Comparison of ENCODE assay signal across 10 mouse cellular contexts in genomic region chr13:73271336-73272242, GRCm38 (mm10). TPM values are rescaled to one million over a fixed set of nuclear protein-coding genes. Genes with fewer than 3 reads are reported as not detected.
DNase-seq lines count a peak whose midpoint lies in the region; ATAC-seq and TF ChIP-seq lines count a peak whose summit lies in the region.
"Had no signal": no experiment of that assay in that cellular context is flagged by ENCODE, and none has a peak within 500 bp of the region (broad histone marks: within the 10 kb centered on the region; RNA-seq: fewer than 3 reads in every experiment).

No protein-coding gene starts in this region.

- H3K27ac ChIP-seq in midbrain, embryonic 11.5 days (ENCODE audit: low read depth, low read length): no peak overlapping the region

- peak overlapping the region; percentile 64 for H3K4me3 ChIP-seq in E14TG2a.4 (replicated peaks; ENCODE audit: low read length)
- peak overlapping the region; percentile 19 for H3K4me3 ChIP-seq in midbrain, embryonic 11.5 days (ENCODE audit: low read depth, low read length)

- peaks cover 94% of the 10 kb centered on the region for H3K27me3 ChIP-seq in E14TG2a.4 (ENCODE audit: insufficient read depth, low read length)
- H3K27me3 ChIP-seq in midbrain, embryonic 11.5 days (ENCODE audit: control insufficient read depth, insufficient read depth, low read length): peaks cover 74% of the 10 kb centered on the region

- intact Hi-C loops in heart, postnatal 10 days (cut with DNase I): no loop called here

- under 1% methylated on average over 53 of the region's 53 CpGs for WGBS in midbrain, embryonic 11.5 days

- DNase-seq in R1 (ENCODE audit: low read depth, low spot score): peak; percentile 20
- DNase-seq in heart, postnatal 10 days: peak; percentile 40 to 45
- peak; percentile 96 for DNase-seq in midbrain, embryonic 11.5 days (ENCODE audit: low spot score, missing footprints)
- no peak for DNase-seq in ovary, postnatal 36 days (ENCODE audit: low spot score)
- no peak for DNase-seq in right cerebral cortex, postnatal 10 days (ENCODE audit: low spot score in 2 of 2)
- no peak for DNase-seq in spleen, postnatal 4 days (ENCODE audit: low spot score in 2 of 2)
- DNase-seq: adrenal gland, postnatal 14 days; thymus, postnatal 36 days had no signal

- no peak for TF ChIP-seq CTCF in E14TG2a.4 (conservative IDR thresholded peaks at IDR 0.05; ENCODE audit: low read length)

- 0 out of 2 replicates have a peak, but pooled peaks have one; percentile 25 for ATAC-seq in midbrain, embryonic 11.5 days (ENCODE audit: low FRiP score)

- 0 out of 2 replicates have a peak overlapping the region, but pooled peaks have one; percentile 9 for H3K9ac ChIP-seq in midbrain, embryonic 11.5 days (ENCODE audit: low read length)

- H3K4me1 ChIP-seq in E14TG2a.4 (replicated peaks; ENCODE audit: low read depth, low read length): peaks cover 52% of the 10 kb centered on the region
- peaks cover 21% of the 10 kb centered on the region for H3K4me1 ChIP-seq in midbrain, embryonic 11.5 days (ENCODE audit: control insufficient read depth, insufficient read depth, low read length)

- H3K4me2 ChIP-seq in midbrain, embryonic 11.5 days: peak overlapping the region; percentile 54

- no peaks in the 10 kb centered on the region for H3K36me3 ChIP-seq in E14TG2a.4 (ENCODE audit: insufficient read depth, low read length)
- H3K36me3 ChIP-seq in midbrain, embryonic 11.5 days (ENCODE audit: control insufficient read depth, insufficient read depth, low read length): no peaks in the 10 kb centered on the region

- peaks cover 10% of the 10 kb centered on the region; the same call in 1 of the 2 replicates for H3K9me3 ChIP-seq in E14TG2a.4 (ENCODE audit: low read length)
- H3K9me3 ChIP-seq in midbrain, embryonic 11.5 days (ENCODE audit: control insufficient read depth, low read length): no peaks in the 10 kb centered on the region

RNA-seq across cellular contexts. Expression of gene Irx4, which starts 11.3 kb away (rescaled TPM):
- 10 to 100 TPM; 27.6 to 49.8 TPM for total RNA-seq in heart, postnatal 10 days (2021)
- polyA plus RNA-seq in midbrain, embryonic 11.5 days (2014; fragmentation: Nextera tagmentation; extraction: Ambion mirVana): 0.41 and 0.87 TPM in 2 replicates
- total RNA-seq: adrenal gland, postnatal 14 days; megakaryocyte-erythroid progenitor cell, adult 5-6 weeks had no signal

RNA-seq across cellular contexts. Expression of gene Mrpl36, which starts 56.7 kb away (rescaled TPM):
- 10 to 100 TPM; 43.0 to 46.9 TPM for total RNA-seq in heart, postnatal 10 days (2021)
- polyA plus RNA-seq in midbrain, embryonic 11.5 days (2014; fragmentation: Nextera tagmentation; extraction: Ambion mirVana): 125 and 128 TPM in 2 replicates

RNA-seq across cellular contexts. Expression of gene Ndufs6, which starts 56.8 kb away (rescaled TPM):
- total RNA-seq in heart, postnatal 10 days (2021): 100 to 1,000 TPM; 859 to 902 TPM
- polyA plus RNA-seq in midbrain, embryonic 11.5 days (2014; fragmentation: Nextera tagmentation; extraction: Ambion mirVana): 305 and 326 TPM in 2 replicates

Comparison
In these comparisons a context has a peak if more than half of its experiments do, and no peak if none do; other contexts are left out.
1. DNase-seq: peak in R1 (single experiment), heart, postnatal 10 days (2 of 2) and midbrain, embryonic 11.5 days (single experiment); none in ovary, postnatal 36 days (single experiment), right cerebral cortex, postnatal 10 days (0 of 2) and spleen, postnatal 4 days (0 of 2).